Mouse (Mus musculus) c-Kit-positive CD71-positive TER-119-positive erythroid progenitor cells, embryonic 14.5 days (primary cell): ENCODE data around the gene Gab1.

Experiments used
- DNase-seq: peaks from one replicate; pipeline ENCODE4 v3.0.0-alpha.2; 2013; ENCODE audit warnings: low spot score

The Gab1 gene

GRCm38 (mm10) chr8:80810442-80810841 is 69.9 kb downstream of the Gab1 start:
- DNase-seq, result no peak

DNA sequence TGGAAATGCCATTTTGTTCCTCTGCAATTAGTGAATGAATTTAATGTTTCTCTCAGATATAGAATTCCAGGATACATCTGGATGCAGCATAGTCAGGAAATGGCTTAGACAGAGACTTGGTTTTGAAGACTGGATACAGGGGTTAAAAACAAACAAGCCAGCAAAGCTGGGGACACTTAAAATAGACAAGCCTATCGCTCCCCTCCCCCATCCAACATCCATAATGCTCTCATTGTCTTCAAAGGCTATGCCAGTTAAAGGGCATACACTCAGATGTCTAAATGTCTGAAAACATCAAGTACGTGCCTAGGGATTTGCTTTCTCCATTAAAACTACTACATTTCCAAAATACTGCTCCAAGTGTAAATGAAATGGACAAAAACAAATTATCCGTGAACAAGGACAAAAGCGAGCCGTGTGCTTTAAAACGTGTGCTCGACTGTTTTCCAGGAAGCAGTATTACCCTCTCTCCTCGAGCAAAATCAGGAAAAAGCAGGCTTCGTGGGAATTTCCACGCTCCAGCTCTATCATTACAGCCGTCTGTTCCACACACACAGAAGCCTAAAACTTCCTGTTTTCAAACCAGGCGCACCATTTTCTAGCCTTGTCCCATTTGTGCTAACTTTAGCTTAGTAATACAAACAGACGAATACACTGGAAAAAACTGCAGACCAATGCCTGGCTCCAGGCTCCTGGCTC is 72.4 kb downstream of the Gab1 start:
- DNase-seq, result no peak

GRCm38 (mm10) chr8:80804066-80804619 is 76.2 kb downstream of the Gab1 start:
- no peak for DNase-seq

- DNase-seq, result no peak
Observed at GRCm38 (mm10) chr8:80798778-80799177, 81.5 kb downstream of the Gab1 start.

- DNase-seq, result no peak
Observed at GRCm38 (mm10) chr8:80798198-80798777, 82.0 kb downstream of the Gab1 start.

DNA sequence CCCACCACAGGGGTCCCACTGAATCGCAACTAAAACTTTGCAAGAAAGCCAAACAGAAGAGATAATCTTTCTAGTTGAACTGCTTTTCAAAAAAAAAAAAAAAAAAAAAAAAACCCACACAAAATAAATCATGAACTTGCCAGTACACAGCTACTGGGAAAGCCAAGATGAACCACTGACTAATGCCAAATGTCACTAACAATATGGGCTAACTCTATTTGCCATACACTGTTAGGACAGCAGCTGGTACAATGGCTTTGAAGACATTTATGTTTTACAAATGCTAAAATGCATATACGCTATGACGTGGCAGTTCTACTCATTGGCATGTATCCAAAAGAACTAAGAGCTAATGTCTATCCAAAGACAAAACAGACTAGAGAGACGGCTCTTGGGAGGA is 84.2 kb downstream of the Gab1 start:
- no peak for DNase-seq

- no peak for DNase-seq
Observed at GRCm38 (mm10) chr8:80794585-80795509, 85.5 kb downstream of the Gab1 start.

- DNase-seq, result no peak
Observed at GRCm38 (mm10) chr8:80793791-80794515, 86.4 kb downstream of the Gab1 start.

GRCm38 (mm10) chr8:80792214-80792613 is 88.1 kb downstream of the Gab1 start:
- DNase-seq, result no peak

DNA sequence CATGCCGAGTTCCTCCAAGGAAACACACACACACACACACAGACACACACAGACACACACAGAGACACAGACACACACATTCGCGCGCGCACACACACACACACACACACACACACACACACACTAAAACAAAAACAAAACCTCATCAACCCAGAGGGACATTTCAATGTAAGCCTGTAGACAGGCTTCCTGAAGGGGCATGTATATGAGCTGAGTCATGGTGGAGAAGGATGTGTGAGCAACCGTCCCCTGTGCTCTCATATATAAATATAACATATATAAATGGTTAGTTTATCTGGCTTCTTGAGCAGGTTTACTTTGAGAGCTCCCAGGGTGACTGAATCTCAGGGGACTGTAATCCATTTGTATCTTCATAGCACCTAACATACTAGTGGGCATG is 91.0 kb downstream of the Gab1 start:
- no peak for DNase-seq

DNA sequence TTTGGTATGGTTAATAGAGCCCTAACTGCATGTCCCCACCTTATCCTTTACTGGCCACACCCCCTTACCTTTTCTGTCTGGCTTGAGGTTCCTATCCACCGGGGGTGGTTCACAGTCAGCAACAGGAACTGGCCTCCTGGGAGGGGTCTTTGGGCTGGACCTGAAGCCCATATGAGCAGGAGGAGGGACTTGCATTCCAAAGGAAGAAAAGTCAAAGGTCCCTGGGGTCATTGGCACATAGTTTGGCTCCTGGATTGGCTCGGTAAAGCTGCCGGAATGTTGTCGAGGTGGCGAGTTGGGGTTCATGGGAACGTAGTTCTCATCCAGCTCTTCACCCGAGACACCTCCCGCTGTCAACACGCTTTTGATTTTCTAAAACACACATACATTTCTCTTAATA is 95.8 kb downstream of the Gab1 start:
- no peak for DNase-seq

- no peak for DNase-seq
Observed at GRCm38 (mm10) chr8:80783271-80783670, 97.0 kb downstream of the Gab1 start.

- no peak for DNase-seq
Observed at GRCm38 (mm10) chr8:80781338-80781737, 99.0 kb downstream of the Gab1 start.

DNA sequence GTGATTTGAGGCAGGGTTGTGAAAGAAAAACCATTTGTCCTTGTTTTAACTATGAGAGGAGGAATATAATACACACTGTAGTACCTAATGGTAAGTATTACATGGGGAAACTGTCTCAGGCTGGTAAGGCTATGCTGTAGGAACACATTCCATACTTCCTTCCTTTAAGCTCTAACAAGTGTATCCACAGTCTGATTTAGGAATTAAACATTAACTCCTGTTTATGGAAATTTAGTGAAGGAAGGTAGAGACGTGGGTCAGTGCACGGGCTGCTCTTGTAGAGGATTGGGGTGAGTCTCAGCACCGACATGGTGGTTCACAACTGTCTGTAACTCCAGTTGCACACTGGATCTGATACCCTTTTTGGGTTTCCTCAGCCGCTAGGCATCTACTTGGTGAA is 100.0 kb downstream of the Gab1 start:
- DNase-seq, result no peak

- no peak for DNase-seq
Observed at GRCm38 (mm10) chr8:80776436-80776835, 103.9 kb downstream of the Gab1 start.

- DNase-seq, result no peak
Observed at GRCm38 (mm10) chr8:80772732-80773460, 107.4 kb downstream of the Gab1 start.

DNA sequence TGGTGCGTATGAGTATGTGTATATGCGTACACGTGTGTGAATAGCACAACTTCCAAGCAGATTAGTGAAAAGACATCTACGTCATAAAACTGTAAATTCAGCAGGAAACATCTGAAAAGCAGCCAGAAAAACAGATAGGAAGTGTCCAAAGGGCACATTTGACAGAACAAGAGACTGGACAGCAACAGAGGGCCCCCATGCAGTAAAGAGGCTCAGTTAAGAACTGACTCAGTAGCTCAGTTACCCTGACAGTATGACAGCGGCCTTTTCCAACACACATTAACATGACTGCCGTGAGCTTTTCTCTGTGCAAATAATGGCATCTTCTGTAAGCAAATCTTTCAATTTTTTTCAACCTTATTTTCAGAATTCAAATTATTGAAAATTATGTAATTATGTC is 111.9 kb downstream of the Gab1 start:
- DNase-seq, result no peak

- DNase-seq, result peak; percentile 73
Observed at GRCm38 (mm10) chr8:80753017-80753715, 127.2 kb downstream of the Gab1 start.

DNA sequence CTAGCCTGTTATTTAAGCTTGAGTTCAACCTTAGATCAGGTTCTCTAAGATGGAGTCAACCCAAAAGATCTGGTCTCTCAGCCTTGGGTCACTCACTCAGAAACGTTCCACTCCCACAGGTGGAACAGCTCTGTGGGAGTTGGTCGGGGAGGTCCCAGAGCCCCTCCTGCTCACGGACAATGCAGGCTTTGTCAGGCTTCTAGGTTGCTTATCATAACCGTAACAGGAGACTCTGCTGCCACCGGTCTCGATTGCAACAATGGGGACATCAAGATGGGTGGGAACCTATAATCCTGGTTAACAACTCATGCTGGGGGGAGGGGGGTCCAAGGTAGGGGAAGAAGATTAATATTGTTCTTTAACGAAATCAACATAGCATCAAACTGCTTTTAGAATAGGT is 127.9 kb downstream of the Gab1 start:
- DNase-seq, result no peak

DNA sequence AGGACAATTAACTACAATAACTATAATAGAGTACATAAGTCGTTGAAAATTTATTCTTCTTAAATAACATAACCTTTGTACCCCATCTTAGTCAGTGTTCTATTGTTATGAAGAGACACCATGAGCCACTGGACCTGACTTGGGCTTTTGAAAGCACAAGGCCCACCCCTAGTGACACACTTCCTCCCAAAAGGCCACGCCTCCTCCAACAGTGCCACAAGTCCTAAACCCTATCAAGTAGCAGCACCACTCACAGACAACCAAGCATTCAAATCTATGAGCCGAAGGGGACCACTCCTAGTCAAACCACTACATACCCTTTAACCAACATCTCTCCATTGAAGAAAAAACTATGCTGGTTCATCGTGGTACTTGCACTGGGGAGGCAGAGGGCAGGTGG is 131.2 kb downstream of the Gab1 start:
- DNase-seq, result no peak

- DNase-seq, result no peak
Observed at GRCm38 (mm10) chr8:80739932-80740331, 140.4 kb downstream of the Gab1 start.
